Mouse (Mus musculus) liver, embryonic 16.5 days (tissue): ENCODE measurements at regions not wholly inside any gene's neighbourhood (a gene's known extent, or its start where the extent isn't known, plus 50 kb on each side); places are given as distances from the start of the nearest gene placed in this dataset.

Experiments
- ATAC-seq: fragments of 200-750 bp; cut with Nextera tagmentation; 2 replicates; pipeline ENCODE4 v1.8.0; 2017; ENCODE audit warnings: low read depth, mild to moderate bottlenecking, moderate number of reproducible peaks, moderate library complexity
- H3K27ac ChIP-seq: fragments of 300-500 bp; sonication (generic); 2 replicates; pipeline ENCODE4 v1.5.1; 2014; ENCODE audit warnings: mild to moderate bottlenecking, low read length
- H3K27me3 ChIP-seq: fragments of 300-500 bp; sonication (generic); 2 replicates; pipeline ENCODE4 v1.6.1; 2014; ENCODE audit warnings: low read depth, low read length, mixed read lengths; ENCODE audit not compliant: control insufficient read depth, insufficient read depth
- H3K36me3 ChIP-seq: fragments of 300-500 bp; sonication (generic); 2 replicates; pipeline ENCODE4 v1.6.1; 2014; ENCODE audit warnings: mild to moderate bottlenecking; ENCODE audit not compliant: control insufficient read depth, insufficient read depth
- H3K4me1 ChIP-seq: fragments of 300-500 bp; sonication (generic); 2 replicates; pipeline ENCODE4 v1.6.1; 2014; ENCODE audit warnings: low read depth, low read length, mixed read lengths; ENCODE audit not compliant: control insufficient read depth
- H3K4me2 ChIP-seq: fragments of 300-500 bp; sonication (generic); 2 replicates; pipeline ENCODE4 v1.6.1; 2014; ENCODE audit warnings: low read depth, low read length, mixed read lengths
- H3K4me3 ChIP-seq: fragments of 300-500 bp; sonication (generic); 2 replicates; pipeline ENCODE4 v1.5.1; 2014; ENCODE audit warnings: low read depth, mild to moderate bottlenecking, low read length
- H3K9ac ChIP-seq: fragments of 300-500 bp; sonication (generic); 2 replicates; pipeline ENCODE4 v1.6.1; 2014; ENCODE audit warnings: low read depth, low read length
- H3K9me3 ChIP-seq: fragments of 300-500 bp; sonication (generic); replicated peaks from 2 replicates; pipeline ENCODE4 v1.6.1; 2016; ENCODE audit warnings: low read length; ENCODE audit not compliant: control insufficient read depth
- WGBS: fragments of 180-500 bp; shearing (Covaris S2); extraction: QIAGEN DNeasy Blood & Tissue Kit; methylation state at CpG from one replicate; pipeline ENCODE4 v1.1.7; 2014; ENCODE audit not compliant: insufficient replicate concordance; 5-methylcytosine and 5-hydroxymethylcytosine counted together

DNA sequence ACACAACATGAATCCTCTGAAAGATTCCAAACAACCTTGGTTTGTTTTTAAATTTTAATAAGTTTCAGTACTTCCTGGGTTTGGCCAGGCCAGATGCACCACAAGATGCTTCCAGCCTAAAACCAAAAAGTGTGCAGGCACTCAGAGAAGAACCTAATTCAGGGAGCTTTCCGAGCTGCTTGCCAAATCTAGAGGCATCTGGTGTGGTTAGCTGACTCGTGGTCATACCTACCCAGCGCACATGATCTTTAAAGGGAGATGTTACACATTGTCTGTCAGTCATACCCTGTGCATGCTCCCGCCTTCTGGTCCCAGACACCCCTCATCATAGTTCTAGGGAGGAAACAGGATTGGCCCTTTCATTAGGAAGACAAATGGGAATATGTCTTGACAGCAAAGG lies 252.7 kb upstream of the Far2 start:
- Histone ChIP-seq H3K4me3 (no peak overlapping the region), H3K27me3 (no peaks in the 10 kb centered on the region), H3K4me1 (no peaks in the 10 kb centered on the region), H3K4me2 (no peak overlapping the region), H3K9me3 (no peaks in the 10 kb centered on the region), H3K9ac (no peak overlapping the region), H3K27ac (no peak overlapping the region), H3K36me3 (no peaks in the 10 kb centered on the region)
- ATAC-seq, result no peak
- 39% methylated on average over 4 of the region's 4 CpGs for WGBS

DNA sequence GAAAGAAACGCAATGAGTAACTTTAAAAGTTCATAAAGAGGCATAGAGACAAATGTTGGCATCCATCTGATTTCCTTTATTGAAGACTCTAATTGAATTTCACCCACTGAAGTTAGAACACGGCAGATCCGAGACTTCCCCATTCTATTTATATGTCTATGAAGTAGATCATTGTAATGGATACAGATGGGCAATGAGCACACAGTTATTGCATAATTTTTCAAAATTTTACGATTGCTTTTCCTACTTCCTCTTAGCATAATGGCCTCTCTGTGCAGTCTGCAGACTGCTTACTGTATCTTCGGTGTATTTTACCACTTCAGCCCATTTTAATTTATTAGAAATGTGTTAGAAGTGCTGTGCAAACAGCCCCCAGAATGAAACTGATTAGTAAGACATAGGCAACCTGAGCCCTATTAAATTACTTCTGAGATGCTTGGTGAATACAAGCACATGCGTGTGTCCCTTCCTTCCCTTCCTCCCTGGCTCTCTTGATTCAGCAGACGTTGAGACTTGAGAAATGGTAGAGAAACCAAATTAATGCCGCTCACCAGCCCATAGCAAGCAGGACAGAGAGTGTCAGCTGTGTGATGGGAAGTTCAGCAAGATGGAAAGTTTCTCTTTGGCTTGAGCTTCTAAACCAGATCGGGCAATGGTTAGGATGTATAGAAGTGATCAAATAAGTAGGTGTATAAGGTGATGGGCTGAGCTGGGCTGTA lies 247.9 kb upstream of the Far2 start:
- H3K9ac ChIP-seq, result no peak overlapping the region
- H3K4me1 ChIP-seq, result no peaks in the 10 kb centered on the region
- WGBS, result 45% methylated on average over 9 of the region's 9 CpGs
- no peak overlapping the region for H3K4me3 ChIP-seq
- no peak for ATAC-seq
- no peaks in the 10 kb centered on the region for H3K9me3 ChIP-seq
- H3K4me2 ChIP-seq, result no peak overlapping the region
- H3K36me3 ChIP-seq, result no peaks in the 10 kb centered on the region
- no peaks in the 10 kb centered on the region for H3K27me3 ChIP-seq
- no peak overlapping the region for H3K27ac ChIP-seq

DNA sequence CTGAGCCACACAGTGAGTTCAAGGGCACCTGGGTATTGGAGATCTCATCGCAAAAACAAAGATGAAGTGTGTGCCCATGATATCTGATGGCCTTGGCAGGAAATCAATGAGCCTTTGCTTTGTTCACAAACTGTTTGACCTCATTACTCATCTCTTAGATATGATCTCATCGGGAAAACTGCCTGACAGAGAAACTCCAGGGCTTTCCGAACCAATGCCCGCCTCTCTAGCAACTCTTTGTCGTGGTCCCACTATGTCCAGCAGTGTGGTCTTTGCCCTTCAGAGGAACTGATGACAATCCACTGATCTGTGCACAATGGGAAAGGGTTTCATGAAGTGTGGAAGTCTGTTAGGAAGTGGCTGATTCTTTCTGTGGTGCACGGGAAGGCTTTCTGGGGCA lies 247.2 kb upstream of the Far2 start:
- H3K27ac ChIP-seq, result no peak overlapping the region
- H3K9ac ChIP-seq, result no peak overlapping the region
- 56% methylated on average over 6 of the region's 6 CpGs for WGBS
- ATAC-seq, result no peak
- no peak overlapping the region for H3K4me2 ChIP-seq
- no peak overlapping the region for H3K4me3 ChIP-seq
- H3K9me3 ChIP-seq, result no peaks in the 10 kb centered on the region
- H3K27me3 ChIP-seq, result no peaks in the 10 kb centered on the region
- H3K4me1 ChIP-seq, result no peaks in the 10 kb centered on the region
- H3K36me3 ChIP-seq, result no peaks in the 10 kb centered on the region

DNA sequence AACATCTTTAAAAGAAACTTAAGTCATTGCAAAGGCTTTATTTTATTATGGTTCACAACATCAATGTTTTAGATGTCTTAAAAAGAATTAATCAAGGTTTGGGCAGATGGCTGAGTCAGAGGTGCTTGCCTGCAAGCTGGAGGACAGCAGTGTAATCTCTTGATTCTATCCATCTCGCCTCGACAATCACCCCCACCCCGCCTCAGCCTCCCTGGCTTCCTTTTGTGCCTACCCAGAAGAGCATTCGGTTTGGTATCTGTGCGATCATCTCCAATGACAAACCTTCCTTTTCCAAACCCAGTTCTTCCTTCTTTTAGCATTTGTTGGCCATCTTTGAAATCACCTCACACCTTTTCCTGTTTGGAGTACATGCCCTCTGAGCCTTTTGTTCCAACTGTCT lies 246.2 kb upstream of the Far2 start:
- no peaks in the 10 kb centered on the region for H3K27me3 ChIP-seq
- no peak overlapping the region for H3K4me3 ChIP-seq
- ATAC-seq, result no peak
- no peaks in the 10 kb centered on the region for H3K9me3 ChIP-seq
- WGBS, result 74% methylated on average over 5 of the region's 5 CpGs
- H3K27ac ChIP-seq, result no peak overlapping the region
- no peak overlapping the region for H3K9ac ChIP-seq
- H3K4me2 ChIP-seq, result no peak overlapping the region
- H3K4me1 ChIP-seq, result no peaks in the 10 kb centered on the region
- H3K36me3 ChIP-seq, result no peaks in the 10 kb centered on the region

DNA sequence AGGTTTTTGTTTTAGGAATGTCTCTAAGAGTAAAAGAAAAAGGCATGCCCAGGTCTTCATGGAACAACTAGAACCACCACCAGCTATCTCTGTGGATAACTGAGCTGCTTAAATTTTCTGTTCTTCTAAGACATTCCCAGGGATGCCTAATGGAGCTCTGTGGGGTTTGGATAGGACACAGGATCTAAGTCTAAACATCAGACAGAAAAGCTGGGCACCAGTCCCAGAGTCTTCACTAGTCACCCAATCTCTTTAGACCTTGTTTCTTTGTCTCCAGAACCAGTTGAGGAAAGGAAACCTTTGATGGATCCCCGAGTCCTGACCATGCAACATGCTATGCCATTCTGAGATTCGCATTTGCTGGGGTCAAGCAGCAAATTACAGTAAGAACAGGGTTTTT lies 243.2 kb upstream of the Far2 start:
- no peaks in the 10 kb centered on the region for H3K4me1 ChIP-seq
- no peak overlapping the region for H3K27ac ChIP-seq
- no peak overlapping the region for H3K4me2 ChIP-seq
- no peaks in the 10 kb centered on the region for H3K9me3 ChIP-seq
- 51% methylated on average over 2 of the region's 2 CpGs for WGBS
- no peak overlapping the region for H3K9ac ChIP-seq
- no peaks in the 10 kb centered on the region for H3K27me3 ChIP-seq
- H3K4me3 ChIP-seq, result no peak overlapping the region
- ATAC-seq, result no peak
- H3K36me3 ChIP-seq, result no peaks in the 10 kb centered on the region

DNA sequence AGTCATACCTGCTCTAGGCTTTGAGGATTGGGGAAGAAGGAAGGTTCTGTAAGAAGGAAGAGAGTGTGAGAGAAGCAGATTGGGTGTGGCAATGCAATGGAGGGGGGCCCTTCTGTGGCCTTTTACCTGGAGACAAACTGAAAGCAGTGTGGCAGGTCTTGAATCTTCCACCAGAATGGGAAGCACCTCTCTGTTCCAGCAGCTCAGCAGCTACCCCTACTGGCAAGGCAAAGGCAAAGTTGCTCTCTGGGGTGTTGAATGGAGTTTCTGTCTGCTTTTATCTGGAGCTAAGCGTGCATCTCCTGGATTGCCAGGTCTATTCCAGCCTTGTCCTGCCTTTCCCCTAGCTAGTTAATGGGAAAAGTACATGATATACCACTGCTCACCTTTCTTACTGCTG lies 236.3 kb upstream of the Far2 start:
- 32% methylated on average over 1 of the region's 1 CpGs for WGBS
- no peak for ATAC-seq

DNA sequence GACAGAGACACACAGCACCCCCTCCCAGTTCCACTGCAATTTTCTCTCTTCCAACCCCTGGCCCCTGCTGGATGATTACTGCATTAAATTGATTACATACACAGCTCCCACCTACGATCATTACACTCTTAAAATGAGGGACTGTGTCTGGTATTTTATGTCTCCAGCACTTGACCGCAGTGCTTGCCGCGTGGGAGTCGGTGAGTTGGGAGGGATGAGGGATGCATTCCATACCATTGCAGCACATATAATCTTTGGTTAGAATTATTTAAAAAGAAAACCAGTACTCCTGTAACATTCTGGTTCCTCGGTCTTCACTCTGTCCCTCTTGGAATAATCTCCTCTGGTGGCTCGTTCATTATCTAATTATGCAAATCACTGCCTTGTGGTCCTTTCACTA lies 230.2 kb upstream of the Far2 start:
- no peaks in the 10 kb centered on the region for H3K36me3 ChIP-seq
- H3K9ac ChIP-seq, result no peak overlapping the region
- WGBS, result 69% methylated on average over 7 of the region's 7 CpGs
- H3K27me3 ChIP-seq, result no peaks in the 10 kb centered on the region
- H3K9me3 ChIP-seq, result no peaks in the 10 kb centered on the region
- H3K27ac ChIP-seq, result no peak overlapping the region
- no peak overlapping the region for H3K4me2 ChIP-seq
- no peaks in the 10 kb centered on the region for H3K4me1 ChIP-seq
- no peak for ATAC-seq
- H3K4me3 ChIP-seq, result no peak overlapping the region

More for the DNA sequence above, 236.3 kb upstream of the Far2 start:
- no peaks in the 10 kb centered on the region for H3K27me3 ChIP-seq
- no peak overlapping the region for H3K4me3 ChIP-seq
- no peak overlapping the region for H3K4me2 ChIP-seq
- H3K27ac ChIP-seq, result no peak overlapping the region
- H3K36me3 ChIP-seq, result no peaks in the 10 kb centered on the region
- no peaks in the 10 kb centered on the region for H3K4me1 ChIP-seq
- H3K9ac ChIP-seq, result no peak overlapping the region
- no peaks in the 10 kb centered on the region for H3K9me3 ChIP-seq

DNA sequence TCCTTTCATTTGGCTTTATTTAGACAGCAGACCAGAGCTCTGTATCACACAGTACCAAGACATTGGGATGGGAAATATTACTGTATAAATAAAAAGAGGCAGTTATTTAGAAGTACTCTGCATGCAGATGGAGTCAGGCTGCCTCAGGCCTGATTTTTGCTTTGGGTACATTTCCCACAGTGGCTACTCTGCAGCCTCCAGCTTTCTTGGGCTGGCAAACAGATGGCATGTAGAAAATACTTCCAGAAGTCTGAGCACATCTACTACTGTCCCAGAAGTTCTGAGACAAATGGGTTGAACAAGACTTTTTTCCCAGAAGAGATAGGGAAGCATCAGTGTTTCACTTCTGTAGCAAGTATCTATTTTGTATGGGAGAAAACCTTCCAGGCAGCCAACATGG lies 229.8 kb upstream of the Far2 start:
- ATAC-seq, result no peak
- H3K9me3 ChIP-seq, result no peaks in the 10 kb centered on the region

DNA sequence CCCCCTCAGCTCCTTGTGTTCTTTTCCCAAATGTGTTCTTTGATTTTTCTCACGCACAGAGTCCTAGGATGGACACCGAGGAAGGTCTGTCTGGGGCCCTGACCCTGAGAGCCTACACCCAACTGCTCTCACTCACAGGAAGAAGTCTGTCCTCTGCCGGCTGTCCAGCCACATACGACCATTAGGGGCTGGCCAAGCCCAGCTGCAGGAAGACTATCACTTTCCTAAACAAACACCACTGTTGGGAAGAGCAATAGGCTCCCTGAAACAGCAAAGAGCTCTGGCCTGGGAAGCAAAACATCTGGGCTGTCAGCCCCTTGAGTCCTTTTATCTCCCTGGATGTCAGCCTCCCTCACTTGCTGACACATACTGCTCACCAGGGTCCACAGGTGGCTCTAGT lies 224.8 kb upstream of the Far2 start:
- H3K27me3 ChIP-seq, result no peaks in the 10 kb centered on the region
- WGBS, result 10% methylated on average over 4 of the region's 4 CpGs
- no peak for ATAC-seq
- no peaks in the 10 kb centered on the region for H3K4me1 ChIP-seq
- no peaks in the 10 kb centered on the region for H3K36me3 ChIP-seq
- no peaks in the 10 kb centered on the region for H3K9me3 ChIP-seq
- H3K4me2 ChIP-seq, result no peak overlapping the region
- H3K4me3 ChIP-seq, result no peak overlapping the region
- no peak overlapping the region for H3K27ac ChIP-seq
- H3K9ac ChIP-seq, result no peak overlapping the region

More for the DNA sequence above, 229.8 kb upstream of the Far2 start:
- Histone ChIP-seq H3K4me3 (no peak overlapping the region), H3K36me3 (no peaks in the 10 kb centered on the region), H3K4me2 (no peak overlapping the region), H3K4me1 (no peaks in the 10 kb centered on the region), H3K27ac (no peak overlapping the region), H3K27me3 (no peaks in the 10 kb centered on the region), H3K9ac (no peak overlapping the region)
